Mouse (Mus musculus) erythroblast, embryonic 14.5 days (primary cell): Measurements from ENCODE around the gene Hrh2. TPM values are rescaled to one million over a fixed set of nuclear protein-coding genes. Genes with fewer than 3 reads are reported as not detected.

Experiments used
- H3K27me3 ChIP-seq: 2 replicates; pipeline ENCODE4 v1.6.1; 2012; ENCODE audit warnings: inconsistent platforms; ENCODE audit not compliant: control insufficient read depth
- H3K36me3 ChIP-seq: 2 replicates; pipeline ENCODE4 v1.6.1; 2012; ENCODE audit warnings: mild to moderate bottlenecking, inconsistent platforms; ENCODE audit not compliant: control insufficient read depth
- H3K4me1 ChIP-seq: 2 replicates; pipeline ENCODE4 v1.6.1; 2012; ENCODE audit warnings: inconsistent platforms; ENCODE audit not compliant: control insufficient read depth
- H3K4me3 ChIP-seq: replicated peaks from 2 replicates; pipeline ENCODE3; 2012; ENCODE audit warnings: moderate library complexity, mild to moderate bottlenecking, inconsistent platforms
- H3K9me3 ChIP-seq: 2 replicates; pipeline ENCODE4 v1.6.1; 2012; ENCODE audit warnings: low read length, inconsistent platforms, mixed read lengths; ENCODE audit not compliant: control insufficient read depth
- GATA1 ChIP-seq: IDR thresholded peaks from 2 replicates; pipeline ENCODE4 v1.6.1; 2012; ENCODE audit warnings: low read length, inconsistent platforms, mixed read lengths
- TAL1 ChIP-seq: IDR thresholded peaks from 3 replicates; pipeline ENCODE4 v1.6.1; 2012; ENCODE audit warnings: low read length, inconsistent platforms, mixed read lengths
- polyA plus RNA-seq: library from polyadenylated mRNA; stranded (reverse); fragments of >175 nt; gene quantifications from 2 replicates; pipeline ENCODE4 v1.2.3, GENCODE M21; 2012

Hrh2 gene
- polyA plus RNA-seq, 1 experiment = not detected

DNA sequence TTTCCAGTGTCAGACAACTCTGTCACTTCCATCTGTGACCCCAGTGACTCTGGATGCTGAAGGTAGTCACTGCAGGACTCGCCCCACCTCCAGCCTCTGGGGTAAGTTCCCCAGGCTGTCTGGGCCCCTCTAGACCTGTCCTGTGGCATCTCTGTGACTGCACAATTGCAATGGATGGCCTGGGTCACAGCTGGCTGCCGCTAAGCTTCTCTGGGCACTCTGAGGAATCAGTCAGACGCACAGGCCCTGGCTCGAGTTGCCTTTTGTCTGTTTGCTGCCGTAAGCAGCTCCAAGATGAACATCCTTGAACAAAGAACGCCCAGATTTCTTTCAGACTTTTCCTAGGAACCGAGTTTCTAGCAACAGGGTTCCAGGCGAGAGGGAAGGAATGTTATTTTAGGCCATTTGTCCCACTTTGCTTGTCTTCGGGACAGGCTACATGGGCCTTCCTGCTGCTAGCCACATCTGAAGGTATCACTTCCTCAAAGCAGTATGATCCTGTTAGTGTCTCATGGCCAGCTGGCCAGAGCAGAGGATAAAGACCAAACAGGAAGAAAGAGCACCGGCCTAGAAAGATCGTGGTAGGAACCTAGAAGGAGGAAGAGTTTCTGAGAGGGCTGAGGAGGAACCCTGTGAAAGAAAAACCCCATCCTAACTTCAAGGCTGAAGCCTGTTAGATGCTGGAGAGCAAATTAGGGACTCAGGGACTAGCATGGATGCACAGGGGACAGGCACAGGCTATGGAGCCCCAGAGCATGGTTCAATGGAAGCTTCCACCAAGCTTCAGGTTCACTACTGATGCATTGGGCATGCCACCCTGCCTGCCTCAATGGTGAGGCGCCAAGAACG is 31.2 kb downstream of the Hrh2 start:
- no peaks in the 10 kb centered on the region for H3K36me3 ChIP-seq
- no peaks in the 10 kb centered on the region for H3K27me3 ChIP-seq
- H3K4me3 ChIP-seq = no peak overlapping the region
- TF ChIP-seq GATA1 (no peak), TAL1 (no peak)
- H3K4me1 ChIP-seq = no peaks in the 10 kb centered on the region
- H3K9me3 ChIP-seq = no peaks in the 10 kb centered on the region

DNA sequence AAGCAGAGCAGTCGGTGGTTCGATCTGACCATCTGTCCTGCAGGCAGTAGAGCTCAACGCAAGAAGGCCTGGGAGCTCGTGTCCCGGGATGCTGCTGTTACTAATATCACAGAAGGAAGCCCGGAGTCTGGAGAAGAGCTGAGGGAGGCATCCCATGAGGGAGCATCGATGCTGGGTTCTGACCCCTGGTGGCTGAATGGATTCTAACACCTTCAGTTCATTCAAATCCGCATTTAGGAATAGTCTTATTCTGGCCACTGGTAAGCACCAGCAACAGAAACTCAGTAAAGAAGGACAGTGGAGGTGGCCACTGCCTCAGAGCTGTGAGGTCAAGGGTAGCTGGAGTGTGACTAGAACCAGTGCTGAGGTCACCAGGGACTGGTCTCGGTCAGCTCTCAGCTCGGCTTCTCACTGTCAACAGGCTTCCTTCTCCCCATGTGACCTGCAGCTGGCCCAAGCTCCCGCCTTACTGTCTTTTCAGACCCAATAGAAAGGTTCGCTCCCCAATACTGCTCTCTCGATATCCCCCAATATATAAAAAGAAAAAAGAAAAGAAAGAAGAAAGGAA is 36.1 kb downstream of the Hrh2 start:
- Histone ChIP-seq H3K9me3 (no peaks in the 10 kb centered on the region), H3K36me3 (no peaks in the 10 kb centered on the region), H3K27me3 (no peaks in the 10 kb centered on the region), H3K4me3 (no peak overlapping the region), H3K4me1 (no peaks in the 10 kb centered on the region)
- TF ChIP-seq GATA1 (no peak), TAL1 (no peak)

- Histone ChIP-seq H3K27me3 (no peaks in the 10 kb centered on the region), H3K36me3 (no peaks in the 10 kb centered on the region), H3K4me1 (no peaks in the 10 kb centered on the region), H3K4me3 (no peak overlapping the region), H3K9me3 (no peaks in the 10 kb centered on the region)
- TF ChIP-seq TAL1 (no peak), GATA1 (no peak)
These were observed 38.2 kb downstream of the Hrh2 start for GRCm38 (mm10) chr13:54230081-54230480.

DNA sequence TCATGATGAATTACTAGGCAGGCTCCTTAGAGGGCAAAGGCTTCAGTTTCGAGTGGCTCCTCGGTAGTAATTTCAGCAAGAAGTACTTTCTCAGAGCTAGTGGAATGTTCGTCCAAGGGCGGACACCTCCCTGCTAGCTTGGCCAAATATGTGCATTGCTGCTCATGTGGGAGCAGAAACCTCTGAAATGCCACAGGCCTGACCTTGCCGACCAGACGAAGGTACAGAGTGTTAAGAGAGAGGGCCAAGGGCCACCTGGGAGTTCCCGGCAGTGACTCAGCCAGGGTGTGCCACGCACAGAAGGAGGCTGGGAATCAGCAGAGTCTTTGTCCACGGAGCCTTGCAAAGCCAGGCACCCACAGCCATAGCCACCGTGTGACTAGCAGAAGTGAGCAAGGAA is 39.9 kb downstream of the Hrh2 start:
- no peaks in the 10 kb centered on the region for H3K4me1 ChIP-seq
- TF ChIP-seq TAL1 = no peak
- no peak for TF ChIP-seq GATA1
- H3K27me3 ChIP-seq = no peaks in the 10 kb centered on the region
- H3K4me3 ChIP-seq = no peak overlapping the region
- no peaks in the 10 kb centered on the region for H3K36me3 ChIP-seq
- no peaks in the 10 kb centered on the region for H3K9me3 ChIP-seq

DNA sequence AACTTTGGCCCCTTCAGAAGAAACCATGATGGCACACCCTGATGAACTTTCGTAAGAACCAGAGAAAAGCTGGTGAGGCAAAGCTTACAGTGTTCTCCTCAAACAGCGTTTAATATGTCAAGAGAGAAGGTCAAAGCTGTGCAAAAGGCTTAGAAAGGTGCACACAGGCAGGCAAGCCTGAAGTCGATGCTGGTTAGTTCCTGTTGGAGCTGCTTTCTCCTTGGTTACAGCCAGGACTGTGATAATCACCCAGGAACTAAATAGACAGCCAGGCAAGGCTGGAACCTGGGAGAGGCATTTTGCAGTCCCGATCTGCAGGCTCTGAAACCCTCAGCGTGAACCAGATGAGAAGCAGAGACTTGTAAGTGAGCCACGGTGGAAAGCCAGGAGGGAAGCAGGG is 45.6 kb downstream of the Hrh2 start:
- H3K9me3 ChIP-seq = no peaks in the 10 kb centered on the region
- no peaks in the 10 kb centered on the region for H3K36me3 ChIP-seq
- H3K27me3 ChIP-seq = no peaks in the 10 kb centered on the region
- H3K4me3 ChIP-seq = no peak overlapping the region
- no peaks in the 10 kb centered on the region for H3K4me1 ChIP-seq
- no peak for TF ChIP-seq TAL1
- TF ChIP-seq GATA1 = no peak

- no peak overlapping the region for H3K4me3 ChIP-seq
- TF ChIP-seq GATA1 (no peak), TAL1 (no peak)
- no peaks in the 10 kb centered on the region for H3K9me3 ChIP-seq
- no peaks in the 10 kb centered on the region for H3K36me3 ChIP-seq
- no peaks in the 10 kb centered on the region for H3K27me3 ChIP-seq
- H3K4me1 ChIP-seq = no peaks in the 10 kb centered on the region
These were observed 46.8 kb downstream of the Hrh2 start for GRCm38 (mm10) chr13:54238585-54239323.

DNA sequence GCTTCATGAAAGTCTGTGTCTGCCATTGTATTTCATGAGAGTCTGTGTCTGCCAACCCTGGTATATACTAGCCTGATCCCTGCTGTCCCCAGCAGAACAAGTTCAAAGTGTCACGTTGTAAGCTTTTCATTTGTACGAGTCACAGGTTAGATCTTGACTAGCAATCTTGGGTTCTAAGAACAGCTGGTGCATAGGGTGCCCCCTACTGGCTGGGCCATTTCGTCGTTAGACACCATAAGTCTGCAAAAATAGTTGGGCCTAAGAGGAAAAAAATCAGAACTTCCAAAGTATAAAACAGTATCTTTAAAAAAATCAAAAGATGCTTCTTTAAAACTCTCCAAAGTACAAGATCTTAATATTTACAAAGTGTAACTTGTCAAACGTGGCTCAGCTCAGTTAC is 50.5 kb downstream of the Hrh2 start:
- TF ChIP-seq GATA1 (no peak), TAL1 (no peak)

DNA sequence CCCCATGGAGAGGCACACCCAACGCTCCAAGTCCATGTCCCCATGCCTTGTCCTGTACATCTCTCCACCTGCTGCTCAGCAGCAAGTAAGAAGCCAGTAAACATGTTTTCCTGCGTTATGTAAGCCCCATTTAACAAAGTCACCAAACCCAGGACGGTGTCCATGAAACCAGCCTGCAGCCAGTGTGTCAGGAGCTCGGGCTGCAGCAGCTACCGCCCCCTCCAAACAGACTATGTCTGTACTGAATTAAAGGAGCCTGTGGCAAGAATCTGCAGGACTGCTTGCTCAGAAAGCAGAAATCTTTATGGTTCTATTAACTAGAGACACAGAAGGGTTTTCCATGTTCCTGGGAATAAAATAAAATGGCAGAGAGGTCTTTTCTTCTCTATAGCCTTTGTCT is 53.3 kb downstream of the Hrh2 start:
- Histone ChIP-seq H3K9me3 (no peaks in the 10 kb centered on the region), H3K36me3 (no peaks in the 10 kb centered on the region), H3K27me3 (no peaks in the 10 kb centered on the region), H3K4me1 (no peaks in the 10 kb centered on the region), H3K4me3 (no peak overlapping the region)
- TF ChIP-seq TAL1 = no peak
- no peak for TF ChIP-seq GATA1

More for the DNA sequence above, 50.5 kb downstream of the Hrh2 start:
- Histone ChIP-seq H3K27me3 (no peaks in the 10 kb centered on the region), H3K4me3 (no peak overlapping the region), H3K9me3 (no peaks in the 10 kb centered on the region), H3K4me1 (no peaks in the 10 kb centered on the region), H3K36me3 (no peaks in the 10 kb centered on the region)

GRCm38 (mm10) chr13:54247545-54247944 is 55.6 kb downstream of the Hrh2 start:
- no peaks in the 10 kb centered on the region for H3K4me1 ChIP-seq
- H3K9me3 ChIP-seq = no peaks in the 10 kb centered on the region
- H3K36me3 ChIP-seq = no peaks in the 10 kb centered on the region
- no peaks in the 10 kb centered on the region for H3K27me3 ChIP-seq
- TF ChIP-seq GATA1 (no peak), TAL1 (no peak)
- H3K4me3 ChIP-seq = no peak overlapping the region
